Mouse (Mus musculus): ENCODE measurements at regions not wholly inside any gene's neighbourhood (a gene's known extent, or its start where the extent isn't known, plus 50 kb on each side); places are given as distances from the start of the nearest gene placed in this dataset.

GRCm38 (mm10) chr6:116901816-116902215 is 185.1 kb upstream of the Tmem72 start:
- H3K4me1 ChIP-seq (ENCODE audit: control insufficient read depth, insufficient read depth, insufficient read length) = no peaks in the 10 kb centered on the region
- no peak for TF ChIP-seq CTCF (IDR thresholded peaks at IDR 0.05; ENCODE audit: extremely low read depth, insufficient read depth, insufficient read length, insufficient replicate concordance)
- TF ChIP-seq POLR2A (IDR thresholded peaks at IDR 0.05; ENCODE audit: low read depth, low read length) = no peak
- H3K27ac ChIP-seq (ENCODE audit: insufficient read depth, low read length) = no peak overlapping the region
- DNase-seq (ENCODE audit: low read depth in 1 of 2, low spot score in 2 of 2) = no peak
- no peaks in the 10 kb centered on the region for H3K27me3 ChIP-seq (ENCODE audit: control insufficient read depth, insufficient read depth, low read length)
- 38% methylated on average over 1 of the region's 1 CpGs for WGBS
- no peak overlapping the region for H3K4me3 ChIP-seq (ENCODE audit: extremely low read depth, insufficient read depth, insufficient read length)
- H3K36me3 ChIP-seq (ENCODE audit: control insufficient read depth, insufficient read depth, low read length) = no peaks in the 10 kb centered on the region

GRCm38 (mm10) chr6:116902371-116902770 is 185.7 kb upstream of the Tmem72 start:
- H3K36me3 ChIP-seq (ENCODE audit: control insufficient read depth, insufficient read depth, low read length) = no peaks in the 10 kb centered on the region
- no peak for DNase-seq (ENCODE audit: low read depth in 1 of 2, low spot score in 2 of 2)
- H3K4me3 ChIP-seq (ENCODE audit: extremely low read depth, insufficient read depth, insufficient read length) = no peak overlapping the region

DNA sequence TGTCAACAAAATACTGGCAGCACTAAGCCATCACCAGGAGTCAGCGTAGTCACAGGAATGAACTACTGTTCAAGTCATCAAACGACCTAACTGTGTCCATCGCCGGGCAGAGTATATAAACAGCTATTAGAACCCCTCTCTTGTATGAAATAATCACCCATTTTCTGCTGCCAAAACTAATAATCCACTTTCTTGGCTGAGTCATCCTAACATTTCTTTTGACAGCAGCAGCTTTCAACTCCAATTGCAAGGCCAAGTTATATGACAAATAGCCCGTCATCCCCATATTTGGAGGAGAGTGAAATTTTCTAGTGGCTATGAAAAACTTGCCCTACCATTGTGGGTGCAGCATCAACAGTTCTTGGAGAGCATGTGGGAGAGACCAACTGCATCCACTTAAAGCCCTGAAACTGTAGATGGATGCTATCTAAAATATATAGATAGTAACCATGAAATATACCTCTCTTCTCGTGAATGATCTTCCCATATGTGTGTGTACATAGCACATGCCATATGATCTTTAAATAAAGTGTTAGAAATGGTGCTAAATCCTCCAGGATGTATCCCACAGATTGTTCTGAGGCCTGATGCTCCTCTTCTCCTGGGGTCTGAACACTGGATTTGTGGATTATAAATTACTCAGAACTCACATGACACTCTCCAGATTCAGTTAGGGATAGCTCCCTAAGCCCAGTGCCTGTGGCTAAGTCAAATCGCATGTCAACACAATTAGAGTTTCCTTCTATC is 189.9 kb upstream of the Tmem72 start:
- 80% methylated on average over 7 of the region's 7 CpGs for WGBS
- no peaks in the 10 kb centered on the region for H3K27me3 ChIP-seq (ENCODE audit: control insufficient read depth, insufficient read depth, low read length)
- H3K4me1 ChIP-seq (ENCODE audit: control insufficient read depth, insufficient read depth, insufficient read length) = no peaks in the 10 kb centered on the region
- no peaks in the 10 kb centered on the region for H3K36me3 ChIP-seq (ENCODE audit: control insufficient read depth, insufficient read depth, low read length)
- no peak for TF ChIP-seq POLR2A (IDR thresholded peaks at IDR 0.05; ENCODE audit: low read depth, low read length)
- no peak overlapping the region for H3K4me3 ChIP-seq (ENCODE audit: extremely low read depth, insufficient read depth, insufficient read length)
- no peak overlapping the region for H3K27ac ChIP-seq (ENCODE audit: insufficient read depth, low read length)
- no peak for DNase-seq (ENCODE audit: low read depth in 1 of 2, low spot score in 2 of 2)

More at GRCm38 (mm10) chr6:116902371-116902770, 185.7 kb upstream of the Tmem72 start:
- WGBS = 80% methylated on average over 3 of the region's 3 CpGs
- Histone ChIP-seq H3K27me3 (ENCODE audit: control insufficient read depth, insufficient read depth, low read length) (no peaks in the 10 kb centered on the region), H3K4me1 (ENCODE audit: control insufficient read depth, insufficient read depth, insufficient read length) (no peaks in the 10 kb centered on the region), H3K27ac (ENCODE audit: insufficient read depth, low read length) (no peak overlapping the region)
- TF ChIP-seq POLR2A (IDR thresholded peaks at IDR 0.05; ENCODE audit: low read depth, low read length) = no peak
- no peak for TF ChIP-seq CTCF (IDR thresholded peaks at IDR 0.05; ENCODE audit: extremely low read depth, insufficient read depth, insufficient read length, insufficient replicate concordance)

DNA sequence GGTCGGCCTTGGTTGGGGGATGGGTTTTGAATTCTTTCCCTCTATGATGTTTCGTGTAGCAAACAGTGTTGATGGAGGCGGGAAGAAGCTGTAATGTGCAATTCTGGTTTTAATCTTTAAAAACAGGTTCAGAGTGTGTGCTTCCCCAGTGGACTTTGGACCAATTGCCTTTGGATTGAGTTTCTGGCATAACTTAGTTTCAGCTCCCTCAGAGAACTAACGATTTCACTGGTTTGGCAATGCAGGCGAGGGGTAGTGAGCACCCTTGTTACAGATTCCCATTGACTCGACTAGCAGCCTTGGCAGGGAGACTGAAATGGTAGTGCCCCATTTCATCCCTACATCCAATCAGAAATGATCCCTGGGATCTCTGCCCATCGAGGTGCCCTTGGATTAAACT is 193.9 kb upstream of the Tmem72 start:
- no peaks in the 10 kb centered on the region for H3K36me3 ChIP-seq (ENCODE audit: control insufficient read depth, insufficient read depth, low read length)
- WGBS = 89% methylated on average over 7 of the region's 7 CpGs
- H3K27me3 ChIP-seq (ENCODE audit: control insufficient read depth, insufficient read depth, low read length) = no peaks in the 10 kb centered on the region
- no peak for DNase-seq (ENCODE audit: low read depth in 1 of 2, low spot score in 2 of 2)
- H3K4me1 ChIP-seq (ENCODE audit: control insufficient read depth, insufficient read depth, insufficient read length) = no peaks in the 10 kb centered on the region
- H3K27ac ChIP-seq (ENCODE audit: insufficient read depth, low read length) = no peak overlapping the region
- no peak for TF ChIP-seq CTCF (IDR thresholded peaks at IDR 0.05; ENCODE audit: extremely low read depth, insufficient read depth, insufficient read length, insufficient replicate concordance)
- TF ChIP-seq POLR2A (IDR thresholded peaks at IDR 0.05; ENCODE audit: low read depth, low read length) = no peak
- H3K4me3 ChIP-seq (ENCODE audit: extremely low read depth, insufficient read depth, insufficient read length) = no peak overlapping the region

- 70% methylated on average over 3 of the region's 3 CpGs for WGBS
- TF ChIP-seq POLR2A (IDR thresholded peaks at IDR 0.05; ENCODE audit: low read depth, low read length) (no peak), CTCF (IDR thresholded peaks at IDR 0.05; ENCODE audit: extremely low read depth, insufficient read depth, insufficient read length, insufficient replicate concordance) (no peak)
- H3K36me3 ChIP-seq (ENCODE audit: control insufficient read depth, insufficient read depth, low read length) = no peaks in the 10 kb centered on the region
- no peaks in the 10 kb centered on the region for H3K4me1 ChIP-seq (ENCODE audit: control insufficient read depth, insufficient read depth, insufficient read length)
- no peak for DNase-seq (ENCODE audit: low read depth in 1 of 2, low spot score in 2 of 2)
- no peak overlapping the region for H3K4me3 ChIP-seq (ENCODE audit: extremely low read depth, insufficient read depth, insufficient read length)
- no peak overlapping the region for H3K27ac ChIP-seq (ENCODE audit: insufficient read depth, low read length)
- no peaks in the 10 kb centered on the region for H3K27me3 ChIP-seq (ENCODE audit: control insufficient read depth, insufficient read depth, low read length)
These were observed 195.4 kb upstream of the Tmem72 start for GRCm38 (mm10) chr6:116912161-116912560.

- TF ChIP-seq CTCF (IDR thresholded peaks at IDR 0.05; ENCODE audit: extremely low read depth, insufficient read depth, insufficient read length, insufficient replicate concordance) = no peak
- TF ChIP-seq POLR2A (IDR thresholded peaks at IDR 0.05; ENCODE audit: low read depth, low read length) = no peak
- Histone ChIP-seq H3K27me3 (ENCODE audit: control insufficient read depth, insufficient read depth, low read length) (no peaks in the 10 kb centered on the region), H3K27ac (ENCODE audit: insufficient read depth, low read length) (no peak overlapping the region), H3K4me1 (ENCODE audit: control insufficient read depth, insufficient read depth, insufficient read length) (no peaks in the 10 kb centered on the region), H3K36me3 (ENCODE audit: control insufficient read depth, insufficient read depth, low read length) (no peaks in the 10 kb centered on the region), H3K4me3 (ENCODE audit: extremely low read depth, insufficient read depth, insufficient read length) (no peak overlapping the region)
- DNase-seq (ENCODE audit: low read depth in 1 of 2, low spot score in 2 of 2) = no peak
- WGBS = 79% methylated on average over 1 of the region's 1 CpGs
These were observed 197.4 kb upstream of the Tmem72 start for GRCm38 (mm10) chr6:116914073-116914472.

GRCm38 (mm10) chr6:116935024-116935423 is 218.3 kb upstream of the Tmem72 start:
- H3K36me3 ChIP-seq (ENCODE audit: control insufficient read depth, insufficient read depth, low read length) = no peaks in the 10 kb centered on the region
- no peaks in the 10 kb centered on the region for H3K27me3 ChIP-seq (ENCODE audit: control insufficient read depth, insufficient read depth, low read length)
- H3K27ac ChIP-seq (ENCODE audit: insufficient read depth, low read length) = no peak overlapping the region
- H3K4me3 ChIP-seq (ENCODE audit: extremely low read depth, insufficient read depth, insufficient read length) = no peak overlapping the region
- DNase-seq (ENCODE audit: low read depth in 1 of 2, low spot score in 2 of 2) = no peak
- no peak for TF ChIP-seq CTCF (IDR thresholded peaks at IDR 0.05; ENCODE audit: extremely low read depth, insufficient read depth, insufficient read length, insufficient replicate concordance)
- no peak for TF ChIP-seq POLR2A (IDR thresholded peaks at IDR 0.05; ENCODE audit: low read depth, low read length)
- no peaks in the 10 kb centered on the region for H3K4me1 ChIP-seq (ENCODE audit: control insufficient read depth, insufficient read depth, insufficient read length)
- WGBS = 79% methylated on average over 3 of the region's 3 CpGs

All from spleen, adult 2 months (tissue).